Mouse (Mus musculus) embryo, embryonic 11.5 days (tissue): ENCODE data around the gene Kcmf1.
"Not testable (repeated sequence)": the region's sequence is repeated elsewhere in the genome, so short reads cannot be mapped to it uniquely, and the experiment has no call there.

Experiments
- DNase-seq: peaks from one replicate; pipeline ENCODE4 v3.0.0-alpha.2; 2012; ENCODE audit warnings: low read depth, low spot score

Gene Kcmf1

DNA sequence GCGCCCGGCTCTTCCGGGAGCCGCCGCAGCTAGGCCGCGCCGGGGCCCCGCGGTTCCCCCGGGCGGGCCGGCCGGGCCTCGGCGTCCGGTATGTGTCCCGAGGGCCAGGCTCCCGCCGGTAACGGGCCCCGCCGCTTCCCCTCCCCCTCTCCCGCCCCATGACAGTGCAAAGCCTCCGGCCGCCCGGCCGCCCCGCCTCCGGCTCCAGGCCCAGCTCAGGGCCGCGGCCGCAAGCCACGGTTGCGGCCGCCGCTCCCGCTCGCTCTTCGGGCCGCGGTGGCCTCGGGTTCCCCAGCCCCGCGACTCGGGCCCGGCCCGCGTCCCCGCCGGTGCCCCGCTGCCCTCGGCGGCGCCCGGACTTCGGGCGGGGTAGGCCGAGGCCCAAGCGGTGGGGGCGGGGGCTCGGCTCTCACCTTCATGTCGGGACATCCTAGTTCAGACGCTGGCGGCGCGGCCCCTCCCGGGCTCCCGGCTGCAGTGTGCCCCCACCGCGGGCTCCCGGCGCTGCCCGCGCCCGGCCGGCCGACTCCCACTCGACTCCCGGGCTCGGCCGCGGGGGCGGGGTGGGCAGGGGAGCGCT lies 488 bp downstream of the Kcmf1 start:
- peak; percentile 27 for DNase-seq

DNA sequence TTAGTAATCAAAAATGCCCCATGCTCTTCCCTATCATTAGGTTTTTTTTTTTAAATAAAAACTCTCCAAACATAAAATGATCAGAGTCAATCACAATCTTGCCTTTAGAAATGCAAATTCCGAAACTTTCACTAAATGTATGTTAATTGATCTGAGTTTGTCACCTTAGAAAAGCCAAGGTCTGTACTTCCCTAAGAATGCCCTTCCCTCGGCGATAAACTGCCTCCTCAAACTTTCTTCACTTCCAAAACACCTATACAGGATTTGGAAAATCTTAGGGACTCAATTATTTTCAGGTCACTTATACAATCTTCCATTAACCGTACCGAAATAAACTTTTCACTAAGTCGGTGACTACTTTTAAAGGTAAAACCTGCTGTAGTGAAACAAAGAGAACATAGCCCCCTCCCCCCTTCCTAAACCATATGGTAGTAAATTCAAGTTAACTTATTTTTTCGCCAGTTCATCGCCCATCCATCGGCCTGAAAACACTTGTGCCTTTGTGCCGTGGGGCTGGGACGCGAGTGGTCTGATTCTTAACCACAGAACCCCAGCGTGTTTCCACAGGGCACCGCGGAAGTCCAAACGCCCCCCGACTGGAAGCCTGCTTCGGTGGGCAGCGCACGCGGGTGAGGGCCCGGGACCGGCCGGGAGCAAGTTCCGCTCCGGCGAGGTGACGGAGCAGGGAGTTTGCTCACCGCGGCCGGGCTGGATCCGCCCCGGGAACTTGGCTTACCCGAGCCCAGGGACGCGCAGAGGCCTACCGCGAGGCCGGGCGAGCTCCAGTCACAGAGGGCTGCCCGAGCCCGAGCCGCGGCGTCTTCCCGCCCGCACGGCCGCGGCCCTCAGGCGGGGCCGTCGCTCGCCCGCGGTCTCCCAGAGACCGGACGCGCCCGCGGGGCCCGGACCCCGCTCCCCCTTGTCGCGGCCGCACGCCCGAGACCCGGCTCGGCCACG lies 1.3 kb downstream of the Kcmf1 start:
- peak; percentile 30 for DNase-seq

DNA sequence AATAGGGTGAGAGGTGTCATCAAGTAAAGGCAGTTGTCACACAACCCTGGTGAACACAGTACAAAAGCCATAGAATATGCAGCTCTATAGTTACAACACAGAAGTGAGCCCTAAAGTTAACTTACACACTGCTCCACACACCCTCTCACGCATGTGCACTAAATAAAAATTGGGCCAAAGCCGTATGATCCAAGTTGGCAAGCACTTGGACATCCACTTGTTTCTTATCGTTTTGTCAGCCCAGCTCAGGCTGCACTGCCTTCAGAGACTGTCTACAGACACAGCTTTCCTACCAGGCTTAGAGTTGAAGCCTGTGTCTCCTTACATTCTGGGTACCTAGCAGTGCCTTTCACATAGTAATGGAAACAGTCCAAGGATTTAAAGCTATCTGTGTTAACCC lies 4.8 kb downstream of the Kcmf1 start:
- DNase-seq, result no peak

DNA sequence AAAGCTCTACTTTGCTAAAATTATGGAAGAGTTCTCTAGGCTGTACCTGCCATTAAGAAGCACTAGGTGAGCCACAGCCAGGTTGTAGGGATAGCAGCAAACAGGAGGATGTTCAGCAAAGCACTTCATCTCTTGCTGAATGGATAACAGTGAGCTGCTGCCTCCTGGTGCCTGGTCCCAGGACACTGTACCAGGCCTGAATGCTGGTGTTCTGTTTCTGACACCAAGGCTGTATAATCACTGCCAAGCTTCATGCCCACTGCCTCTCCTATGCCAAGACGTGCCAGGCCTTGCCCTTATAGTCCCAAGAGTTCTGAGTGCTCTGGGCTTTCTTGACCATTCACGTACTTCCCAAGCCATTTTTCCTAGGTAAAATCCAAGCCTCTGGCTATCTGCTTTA lies 8.5 kb downstream of the Kcmf1 start:
- DNase-seq, result no peak

DNA sequence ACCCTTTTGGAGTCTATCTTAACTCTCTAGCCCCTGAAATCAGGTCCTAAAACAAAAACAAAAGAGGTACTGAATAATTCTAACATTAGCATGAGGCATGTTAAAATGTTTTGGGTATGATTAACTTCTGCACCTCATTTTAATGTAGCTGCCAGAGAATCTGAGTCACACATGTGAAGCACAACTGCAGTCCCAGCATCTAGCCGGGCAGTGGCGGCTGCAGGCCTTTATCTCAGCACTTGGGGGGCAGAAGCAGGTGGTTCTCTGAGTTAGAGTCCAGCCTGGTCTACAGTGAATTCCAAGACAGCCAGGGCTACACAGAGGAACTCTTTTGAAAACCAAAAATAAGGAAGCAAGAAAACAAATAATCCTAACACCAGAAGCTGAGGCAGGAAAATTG lies 11.1 kb downstream of the Kcmf1 start:
- no peak for DNase-seq

DNA sequence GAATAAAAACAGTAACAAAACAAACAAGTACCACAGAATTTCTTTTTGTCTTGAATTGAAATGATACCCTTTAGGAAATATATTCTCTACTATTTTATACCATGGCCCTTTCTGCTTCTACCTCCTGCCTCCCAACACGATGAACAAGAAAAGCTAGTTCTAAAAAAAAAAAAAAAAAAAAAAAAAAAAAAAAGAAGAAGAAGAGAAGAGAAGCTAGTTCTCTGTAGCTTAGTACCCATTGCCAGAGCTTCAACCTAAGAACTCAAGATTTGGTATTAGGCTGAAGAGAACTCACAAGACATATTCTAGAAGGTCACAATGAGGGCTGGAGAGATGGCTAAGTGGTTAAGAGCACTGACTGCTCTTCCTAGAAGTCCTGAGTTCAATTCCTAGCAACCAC lies 14.5 kb downstream of the Kcmf1 start:
- DNase-seq, result no peak

DNA sequence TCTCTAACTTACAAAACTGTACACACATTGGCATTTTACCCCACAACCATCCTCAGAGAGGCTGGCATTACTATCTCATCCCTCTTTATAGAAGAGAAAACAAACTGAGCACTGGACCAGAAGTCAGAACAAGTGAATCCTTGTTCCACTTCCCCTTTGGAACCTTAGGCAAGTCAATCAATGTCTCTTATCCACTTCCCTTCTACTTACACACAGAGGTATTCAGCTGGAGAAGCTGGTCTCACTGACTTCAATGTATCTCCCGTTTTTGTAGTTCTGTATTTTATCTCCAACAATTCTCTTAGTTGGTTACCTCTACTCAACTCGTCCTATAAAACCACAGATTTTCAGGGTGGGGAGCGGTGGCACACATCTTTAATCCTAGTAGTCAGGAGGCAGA lies 15.0 kb downstream of the Kcmf1 start:
- DNase-seq, result no peak

DNA sequence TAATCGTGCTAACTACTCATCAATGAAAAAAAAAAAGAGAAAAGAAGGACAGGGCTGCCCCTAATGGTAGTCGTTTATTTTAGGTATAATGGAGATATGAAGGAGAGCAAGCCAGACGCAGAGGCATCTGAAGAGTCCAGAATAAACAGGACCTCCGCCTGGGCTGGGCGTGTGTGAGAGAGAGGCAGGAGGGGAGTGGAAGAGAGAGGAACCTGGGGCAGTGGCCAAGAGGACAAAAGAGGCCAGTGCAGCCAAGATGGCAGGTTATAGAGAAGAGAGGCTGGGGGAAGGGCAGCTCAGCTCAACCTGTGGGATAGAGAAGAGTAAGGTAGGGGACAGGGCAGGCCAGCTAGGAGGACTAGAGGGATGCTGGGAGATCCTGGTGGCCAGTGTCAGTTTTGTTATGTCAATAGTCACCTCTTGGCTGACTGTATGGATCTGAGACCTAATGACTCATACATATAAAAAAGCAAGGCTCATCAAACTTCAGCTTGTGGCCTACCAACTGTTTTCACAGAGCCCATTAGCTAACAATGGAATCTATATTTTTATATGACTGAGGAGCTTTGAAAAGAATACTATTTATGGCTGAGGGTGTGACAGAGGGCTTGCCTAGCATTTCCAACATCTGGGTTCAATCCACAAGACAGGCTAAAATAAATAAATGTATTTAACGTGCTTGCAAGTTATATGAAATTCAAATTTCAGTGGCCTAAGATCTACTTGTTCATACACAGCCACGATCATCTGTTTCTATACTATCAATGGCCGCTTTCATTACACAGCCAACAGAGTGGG lies 16.9 kb downstream of the Kcmf1 start:
- no peak for DNase-seq

DNA sequence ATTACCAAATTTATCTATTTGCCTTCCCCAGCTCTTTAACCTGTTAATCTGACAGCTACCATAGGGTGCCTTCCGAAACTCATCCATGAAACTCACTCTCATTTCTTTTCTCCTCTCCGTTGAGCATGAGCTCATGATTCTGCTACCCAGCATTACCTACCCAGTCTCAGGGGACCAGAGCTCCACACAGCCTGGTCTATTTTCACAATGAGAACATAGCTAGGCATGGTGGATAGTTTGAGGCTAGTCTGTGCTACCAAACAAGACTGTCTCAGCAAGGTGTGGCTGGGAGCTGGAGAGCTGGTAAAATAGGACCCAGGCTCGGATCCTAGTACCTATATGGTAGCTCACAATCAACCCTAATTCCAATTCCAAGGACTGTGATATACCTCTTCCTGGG lies 17.6 kb downstream of the Kcmf1 start:
- no peak for DNase-seq

DNA sequence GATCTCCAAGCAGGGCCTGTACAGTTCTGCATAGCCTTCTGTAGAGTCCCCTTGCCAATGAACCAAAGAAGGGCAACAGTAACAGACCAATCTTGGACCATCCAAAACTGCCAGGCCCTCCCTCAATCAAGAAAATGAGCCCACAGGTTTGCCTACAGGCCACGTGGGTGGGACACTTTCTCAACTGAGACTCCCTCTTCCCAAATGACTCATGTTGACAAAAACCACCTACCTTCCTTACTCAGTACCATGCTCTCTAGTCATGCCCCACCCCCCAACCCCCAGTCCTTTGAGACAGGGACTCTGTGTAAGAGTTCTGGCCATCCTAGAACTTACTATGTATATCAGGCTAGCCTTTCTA lies 18.2 kb downstream of the Kcmf1 start:
- DNase-seq, result no peak

DNA sequence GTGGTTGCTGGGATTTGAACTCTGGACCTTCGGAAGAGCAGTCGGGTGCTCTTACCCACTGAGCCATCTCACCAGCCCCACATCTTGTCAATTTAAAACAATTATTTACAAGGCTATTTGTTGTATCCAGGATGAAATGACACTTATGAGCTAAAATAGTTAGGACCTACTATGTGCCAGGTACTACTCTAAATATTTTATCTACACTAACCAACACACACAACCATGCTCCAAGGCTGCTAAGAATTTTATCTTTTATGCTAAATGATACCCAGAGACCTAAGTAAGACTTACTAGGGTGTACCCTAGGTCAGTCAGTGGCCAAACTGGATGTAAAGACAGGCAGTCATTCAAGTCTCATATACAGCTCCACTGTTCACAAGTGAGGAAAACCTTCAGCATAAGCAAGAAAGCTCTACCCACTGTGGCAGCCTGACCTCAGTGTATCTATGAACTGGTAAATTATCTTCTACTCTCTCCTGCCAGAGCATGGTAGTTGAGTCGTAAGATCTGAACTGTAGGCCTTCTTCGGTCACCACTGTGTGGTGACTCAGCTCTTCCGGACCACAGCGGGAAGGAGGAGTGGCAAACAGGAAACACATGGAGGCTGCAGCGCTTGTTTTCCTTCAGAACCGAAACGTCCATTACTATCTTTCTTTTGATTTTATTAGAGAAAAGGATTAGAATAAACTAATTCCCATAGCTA lies 18.7 kb downstream of the Kcmf1 start:
- DNase-seq, result no peak

DNA sequence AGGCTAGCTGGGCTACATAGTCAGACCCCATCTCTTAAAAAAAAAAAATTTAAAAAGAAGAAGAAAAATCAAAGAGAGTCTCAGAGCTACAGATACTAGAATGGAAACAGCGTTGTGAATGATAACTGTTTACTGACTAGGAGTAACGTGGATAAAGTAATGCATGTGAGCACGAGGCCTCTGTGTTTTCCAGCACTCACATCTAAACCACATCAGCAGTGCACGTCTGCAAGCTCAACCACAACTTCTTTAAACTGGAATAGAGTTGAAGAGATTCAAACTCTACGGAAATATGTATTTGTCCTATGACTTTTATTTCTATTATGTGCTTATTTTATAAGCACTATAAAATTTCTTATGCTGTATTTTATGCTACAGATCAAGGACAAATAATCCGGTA lies 23.1 kb downstream of the Kcmf1 start:
- no peak for DNase-seq

DNA sequence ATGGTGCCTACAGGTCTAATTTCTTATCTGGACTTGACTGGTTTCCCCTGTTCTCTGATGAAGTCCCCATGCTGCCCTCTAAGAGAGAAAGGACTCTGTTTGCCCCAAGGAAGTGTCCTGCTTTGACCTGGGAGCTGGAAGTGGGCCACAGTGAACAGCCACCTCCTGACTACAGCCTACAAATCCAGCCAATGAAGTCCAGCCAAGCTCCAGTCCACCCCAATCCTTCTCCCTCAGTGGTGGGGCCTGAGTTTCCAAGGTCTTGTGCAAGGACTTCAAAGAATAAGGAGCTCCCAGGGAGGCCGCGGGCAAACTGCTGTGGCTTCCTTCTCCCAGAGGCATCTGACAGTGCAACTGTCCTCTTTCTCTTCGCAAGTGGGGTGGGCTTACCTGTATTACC lies 26.4 kb downstream of the Kcmf1 start:
- no peak for DNase-seq

DNA sequence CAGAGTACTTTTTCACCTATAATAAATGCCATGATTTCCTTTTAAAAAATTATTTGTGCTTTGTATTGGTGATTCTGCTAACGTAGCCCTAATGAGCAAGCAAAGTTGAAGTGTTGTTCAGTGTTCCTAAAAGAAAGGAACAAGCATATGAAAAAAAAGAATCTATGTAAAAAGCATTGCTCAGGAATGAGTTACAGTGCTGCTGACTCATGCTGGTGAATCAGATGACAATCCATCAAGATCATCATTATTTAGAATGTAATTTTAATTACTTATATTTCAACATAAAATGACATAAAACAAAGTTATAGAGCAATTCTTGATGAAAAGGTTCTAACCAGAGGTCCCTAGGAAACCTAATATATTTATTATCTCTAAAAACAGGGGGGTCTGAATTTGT lies 27.5 kb downstream of the Kcmf1 start:
- DNase-seq, result no peak

DNA sequence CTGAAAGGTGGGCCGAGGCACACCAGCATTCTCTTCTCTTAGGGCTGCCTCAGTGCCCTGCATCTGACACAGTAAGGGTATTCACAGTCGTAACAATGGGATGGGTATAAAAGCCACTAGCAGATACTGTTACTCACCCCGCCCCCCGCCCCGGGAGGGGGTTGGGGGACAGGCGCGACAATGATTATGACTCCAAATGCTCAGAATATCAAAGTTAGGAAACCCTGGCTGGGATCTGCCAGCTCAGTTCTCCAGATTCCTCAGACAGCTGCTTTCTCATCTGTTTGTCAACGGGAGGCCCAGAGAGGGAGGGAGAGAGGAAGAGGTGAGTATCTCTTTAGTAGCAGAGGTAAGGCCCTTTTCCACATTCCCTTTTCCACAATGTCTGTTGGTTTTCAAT lies 30.2 kb downstream of the Kcmf1 start:
- DNase-seq, result no peak

DNA sequence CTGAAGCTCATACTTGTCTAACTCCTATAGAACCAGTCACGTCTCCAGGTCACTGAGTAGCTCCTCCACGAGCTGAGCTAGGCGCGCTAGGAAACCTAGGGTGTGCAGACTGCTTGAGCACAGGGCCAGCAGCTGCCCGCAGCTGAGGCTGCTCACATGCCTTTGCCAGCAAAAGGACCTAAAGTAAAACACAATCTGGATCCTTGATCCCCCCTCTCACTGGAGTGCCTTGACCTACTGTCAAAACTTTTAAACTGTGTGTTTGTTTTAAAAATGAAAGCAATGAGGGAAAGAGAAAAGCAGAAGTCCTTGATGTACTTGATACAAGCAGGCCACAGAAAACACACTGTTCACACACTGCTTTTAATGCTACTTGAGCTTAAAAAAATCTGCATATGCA lies 31.1 kb downstream of the Kcmf1 start:
- DNase-seq, result no peak

DNA sequence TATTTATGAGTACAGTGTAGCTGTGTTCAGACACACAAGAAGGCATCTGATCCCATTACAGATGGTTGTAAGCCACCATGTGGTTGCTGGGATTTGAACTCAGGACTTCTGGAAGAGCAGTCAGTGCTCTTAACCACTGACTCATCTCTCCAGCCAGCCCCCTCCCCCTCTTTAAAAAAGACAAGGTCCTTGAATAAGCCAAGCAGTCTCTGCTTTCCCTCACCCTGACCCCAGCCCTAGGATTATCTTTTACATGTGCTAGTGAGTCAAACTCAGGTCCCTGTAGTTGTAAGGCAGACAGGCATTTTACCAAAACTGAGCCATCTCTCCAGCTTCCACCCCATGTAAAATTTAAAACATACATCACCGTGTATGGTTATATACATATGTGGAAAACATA lies 32.0 kb downstream of the Kcmf1 start:
- DNase-seq, result no peak

DNA sequence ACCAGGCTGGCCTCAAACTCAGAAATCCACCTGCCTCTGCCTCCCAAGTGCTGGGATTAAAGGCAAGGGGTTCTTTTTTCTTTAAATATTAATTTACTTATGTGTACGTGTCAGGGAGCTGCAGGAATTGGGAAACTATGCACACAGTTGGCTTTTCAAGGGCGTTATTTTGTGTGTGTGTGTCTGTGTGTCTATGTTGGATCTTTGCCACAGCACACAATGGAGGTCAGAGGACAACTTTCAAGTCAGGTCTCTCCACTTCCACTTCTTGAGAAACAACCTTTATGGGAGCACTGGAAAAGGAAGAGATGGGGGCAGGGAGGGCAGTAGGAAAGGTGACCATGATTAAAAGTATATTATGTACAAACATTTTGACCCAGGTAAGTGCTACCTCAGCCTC lies 33.5 kb downstream of the Kcmf1 start:
- no peak for DNase-seq

DNA sequence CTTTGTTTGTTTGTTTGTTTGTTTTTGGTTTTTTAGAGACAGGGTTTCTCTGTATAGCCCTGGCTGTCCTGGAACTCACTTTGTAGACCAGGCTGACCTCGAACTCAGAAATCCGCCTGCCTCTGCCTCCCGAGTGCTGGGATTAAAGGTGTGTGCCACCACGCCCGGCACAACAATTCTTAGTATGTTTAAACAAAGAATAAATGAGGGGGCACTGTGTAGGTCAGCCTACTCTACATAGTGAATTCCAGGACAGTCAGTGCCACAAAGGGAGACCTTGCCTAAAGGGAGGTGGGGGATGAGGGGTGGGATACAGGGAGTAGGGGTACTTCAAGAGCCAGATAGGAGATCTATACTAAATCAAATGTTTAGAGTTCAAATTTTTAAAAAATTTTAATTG lies 37.1 kb downstream of the Kcmf1 start:
- DNase-seq, result not testable (repeated sequence)

DNA sequence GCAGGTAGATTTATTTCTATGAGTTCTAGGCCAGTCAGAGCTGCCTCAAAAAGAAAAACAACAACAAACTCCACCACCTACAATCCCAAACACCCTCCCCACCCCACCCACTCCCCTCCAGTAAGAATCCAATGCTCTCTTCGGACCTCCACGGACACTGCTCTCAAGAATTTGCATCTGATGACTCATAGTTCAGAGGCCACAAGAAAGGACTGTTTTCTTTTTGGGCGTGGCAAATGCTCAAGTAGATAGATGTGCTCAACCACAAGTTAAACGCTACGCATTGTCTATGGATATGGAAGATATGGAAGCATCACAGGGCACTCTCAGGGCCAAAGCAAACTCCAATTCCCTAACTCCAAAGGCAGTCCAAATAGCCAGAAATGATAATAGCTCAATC lies 45.5 kb downstream of the Kcmf1 start:
- DNase-seq, result no peak

DNA sequence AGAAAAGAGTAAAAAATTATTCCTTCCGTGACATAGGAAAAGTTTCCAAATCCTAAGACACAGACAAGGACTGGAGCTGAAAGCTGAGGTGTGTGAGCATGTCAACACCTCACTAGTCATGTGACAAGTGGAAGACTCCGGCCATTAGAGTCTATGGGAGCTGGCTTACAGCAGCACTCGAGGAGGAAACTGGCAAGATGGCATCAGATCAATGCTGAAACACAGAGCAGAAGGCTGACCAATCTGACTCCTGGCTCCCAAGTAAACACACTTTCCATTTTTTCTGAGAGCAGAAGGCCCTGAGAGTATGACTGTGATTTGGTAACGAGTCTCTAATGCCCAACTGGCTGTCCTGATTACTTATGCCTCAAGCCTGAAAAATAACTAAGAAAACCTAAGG lies 47.6 kb downstream of the Kcmf1 start:
- DNase-seq, result no peak

DNA sequence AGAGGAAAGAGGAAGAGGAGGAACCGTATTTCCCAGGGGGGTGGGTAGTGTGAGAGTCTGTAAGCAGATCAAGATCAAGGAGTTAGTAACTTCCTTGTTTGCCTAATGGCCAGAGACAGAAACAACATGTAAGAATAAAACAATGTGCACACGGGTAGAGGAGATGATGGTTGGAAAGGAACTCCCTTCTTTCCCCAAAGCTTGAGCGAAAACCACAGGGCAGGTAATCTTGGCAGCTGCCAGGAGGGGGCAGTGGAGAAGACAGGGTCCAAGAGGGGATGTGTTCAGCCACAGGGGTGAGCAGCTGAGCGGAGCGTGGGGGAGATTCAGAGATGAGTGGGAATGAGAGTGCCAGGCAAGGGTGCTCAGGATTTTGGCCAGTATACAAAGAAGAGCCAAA lies 48.1 kb downstream of the Kcmf1 start:
- DNase-seq, result no peak
